Mouse (Mus musculus) C2C12 (cell line): ENCODE results near the gene Ocel1.

Experiments used
- CEBPB ChIP-seq: IDR thresholded peaks from one replicate; pipeline ENCODE4 v1.6.1; 2011; ENCODE audit warnings: low read depth, mild to moderate bottlenecking, control low read depth, moderate library complexity
- CTCF ChIP-seq: IDR thresholded peaks from one replicate; pipeline ENCODE4 v1.5.1; 2011; ENCODE audit not compliant: control insufficient read depth, insufficient read depth, insufficient read length
- MAX ChIP-seq: IDR thresholded peaks from one replicate; pipeline ENCODE4 v1.6.1; 2011; ENCODE audit warnings: mild to moderate bottlenecking, control low read depth
- MYOD1 ChIP-seq: IDR thresholded peaks from one replicate; pipeline ENCODE4 v1.6.1; 2011; ENCODE audit warnings: low read depth; ENCODE audit not compliant: control insufficient read depth, insufficient read length
- MYOG ChIP-seq: IDR thresholded peaks from one replicate; pipeline ENCODE4 v1.6.1; 2011; ENCODE audit not compliant: control insufficient read depth, insufficient read length; ENCODE audit errors: extremely low read depth
- USF1 ChIP-seq: IDR thresholded peaks from one replicate; pipeline ENCODE4 v1.6.1; 2011; ENCODE audit warnings: low read depth, mild to moderate bottlenecking, control low read depth, moderate library complexity

GRCm38 (mm10) chr8:71340625-71341024 is 30.5 kb upstream of the Ocel1 start:
- TF ChIP-seq CTCF (no peak), USF1 (no peak), MAX (no peak), MYOG (no peak), MYOD1 (no peak), CEBPB (no peak)
